Mouse (Mus musculus): ENCODE data around the gene Stard9.

Gene Stard9

DNA sequence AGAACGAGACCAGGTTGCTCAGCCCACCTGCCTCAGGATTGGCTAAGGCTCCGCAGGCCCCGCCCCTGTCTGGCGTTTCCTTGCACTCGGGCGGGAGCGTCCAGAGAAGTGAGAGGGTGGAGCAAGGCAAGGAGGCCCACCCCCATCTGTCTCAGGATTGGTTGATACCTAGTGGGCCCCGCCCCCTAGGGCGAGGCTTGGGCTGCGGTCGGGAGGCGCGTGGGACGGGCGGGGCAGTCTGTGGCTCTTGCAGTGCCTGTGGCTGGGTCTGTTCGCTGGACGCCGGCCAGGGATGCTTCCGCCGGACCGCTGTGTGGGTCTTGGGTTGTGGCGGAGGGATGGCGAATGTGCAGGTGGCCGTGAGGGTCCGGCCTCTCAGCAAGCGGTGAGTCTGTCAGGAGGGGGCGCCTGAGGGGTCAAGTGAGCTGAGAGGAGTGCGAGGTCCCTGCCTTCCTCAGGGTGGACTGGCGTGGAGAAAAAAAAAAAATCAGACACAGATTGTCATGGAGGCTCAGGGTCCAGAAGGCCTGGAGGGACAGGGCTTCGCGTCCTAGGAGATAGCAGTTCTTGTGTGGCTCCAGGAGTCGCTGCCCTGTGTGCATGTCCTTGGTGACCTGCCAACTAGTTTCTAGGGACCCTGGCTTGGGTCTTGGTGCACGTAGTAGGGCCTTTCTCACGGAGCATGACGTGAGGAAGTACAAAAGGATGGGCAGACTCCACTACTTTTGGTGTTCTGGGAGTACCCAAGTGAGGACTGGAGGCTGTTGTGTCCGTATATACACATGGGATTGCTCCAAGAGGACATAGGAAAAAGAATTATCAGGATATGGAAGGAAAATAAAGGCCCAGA lies at the start of gene Stard9:
Stard9 (plus strand) TSS at position 236 of the 850 bp plus-strand sequence.
- DNase-seq (ENCODE audit: low spot score): peak; percentile 99

DNA sequence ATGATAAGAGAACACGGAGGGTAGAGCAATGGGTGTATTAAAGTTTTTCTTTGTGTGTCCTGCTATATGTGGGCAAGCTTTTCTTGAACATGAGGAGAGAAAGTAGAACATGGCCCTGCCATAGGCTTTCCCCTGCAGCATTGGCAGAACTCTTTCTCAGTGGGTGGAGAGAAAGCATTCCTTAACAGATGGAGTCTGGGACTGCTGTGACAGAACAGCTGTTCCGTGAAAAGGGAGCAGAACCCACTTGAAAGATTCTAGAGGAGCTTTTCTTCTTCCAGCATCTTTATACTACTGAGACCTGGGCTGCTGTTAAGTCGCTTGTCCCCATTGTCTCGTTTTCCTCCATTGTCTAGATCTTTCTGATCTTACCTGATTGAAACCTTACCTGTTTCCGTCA lies 39.2 kb upstream of the Stard9 start:
- peak; percentile 64 for DNase-seq (ENCODE audit: low spot score)

DNA sequence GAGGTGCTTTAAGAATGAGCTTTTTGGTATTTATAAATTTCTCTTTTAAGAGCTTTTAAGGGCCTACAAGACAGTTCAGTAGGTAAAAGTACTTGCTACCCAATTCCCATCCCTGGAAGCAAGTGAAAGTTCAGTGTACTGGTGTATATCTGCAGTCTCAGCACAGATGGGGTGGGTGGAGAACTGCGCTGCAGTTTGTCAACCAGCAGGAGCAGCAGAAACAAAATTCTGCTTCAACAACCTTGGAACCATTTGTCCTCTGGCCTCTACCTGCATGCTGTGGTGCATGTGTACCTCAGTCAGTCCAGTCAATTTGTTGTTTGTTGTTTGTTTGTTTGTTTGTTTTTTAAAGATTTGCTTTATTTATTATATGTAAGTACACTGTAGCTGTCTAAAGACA lies 36.7 kb upstream of the Stard9 start:
- no peak for DNase-seq (ENCODE audit: low spot score)

DNA sequence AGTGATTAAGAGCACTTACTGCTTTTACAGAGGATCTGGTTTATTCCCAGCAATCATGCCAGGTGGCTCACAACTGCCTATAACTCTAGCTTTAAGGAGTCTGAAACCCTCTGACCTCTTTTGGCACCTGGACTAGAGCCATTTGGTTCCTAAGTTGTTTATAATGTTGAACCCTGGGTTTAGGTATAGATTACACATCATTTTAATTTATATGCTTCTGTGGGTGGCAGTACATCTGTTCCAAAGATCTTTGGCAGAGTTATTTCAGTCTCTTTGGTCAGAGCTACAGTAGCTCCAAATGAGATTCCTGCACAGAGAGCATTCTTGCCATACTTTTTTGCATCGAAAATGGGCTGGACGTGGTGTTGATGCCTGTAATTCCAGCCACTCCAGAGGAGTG lies 31.2 kb upstream of the Stard9 start:
- no peak for DNase-seq (ENCODE audit: low spot score)

DNA sequence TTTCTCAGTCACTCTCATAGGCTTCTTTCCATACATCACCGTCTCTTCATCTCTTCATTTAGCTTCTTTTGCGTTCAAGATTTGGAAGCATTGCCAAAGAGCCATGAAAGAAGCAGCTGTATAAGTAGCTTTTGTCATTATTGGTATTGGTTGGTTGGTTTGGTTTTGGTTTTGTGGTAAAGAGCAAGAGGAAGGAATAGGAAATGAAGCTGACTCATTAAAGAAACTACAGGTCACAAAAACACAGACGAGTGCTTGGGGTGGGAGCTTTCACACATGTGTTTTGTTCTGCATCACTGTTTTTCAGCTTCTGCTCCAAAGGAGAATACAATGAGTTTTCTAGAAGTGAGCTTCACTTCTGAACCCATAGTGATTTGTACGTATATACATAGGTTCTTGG lies 29.4 kb upstream of the Stard9 start:
- DNase-seq (ENCODE audit: low spot score): no peak

GRCm38 (mm10) chr2:120606021-120606690 lies 22.8 kb upstream of the Stard9 start:
- peak; percentile 43 for DNase-seq (ENCODE audit: low spot score)

DNA sequence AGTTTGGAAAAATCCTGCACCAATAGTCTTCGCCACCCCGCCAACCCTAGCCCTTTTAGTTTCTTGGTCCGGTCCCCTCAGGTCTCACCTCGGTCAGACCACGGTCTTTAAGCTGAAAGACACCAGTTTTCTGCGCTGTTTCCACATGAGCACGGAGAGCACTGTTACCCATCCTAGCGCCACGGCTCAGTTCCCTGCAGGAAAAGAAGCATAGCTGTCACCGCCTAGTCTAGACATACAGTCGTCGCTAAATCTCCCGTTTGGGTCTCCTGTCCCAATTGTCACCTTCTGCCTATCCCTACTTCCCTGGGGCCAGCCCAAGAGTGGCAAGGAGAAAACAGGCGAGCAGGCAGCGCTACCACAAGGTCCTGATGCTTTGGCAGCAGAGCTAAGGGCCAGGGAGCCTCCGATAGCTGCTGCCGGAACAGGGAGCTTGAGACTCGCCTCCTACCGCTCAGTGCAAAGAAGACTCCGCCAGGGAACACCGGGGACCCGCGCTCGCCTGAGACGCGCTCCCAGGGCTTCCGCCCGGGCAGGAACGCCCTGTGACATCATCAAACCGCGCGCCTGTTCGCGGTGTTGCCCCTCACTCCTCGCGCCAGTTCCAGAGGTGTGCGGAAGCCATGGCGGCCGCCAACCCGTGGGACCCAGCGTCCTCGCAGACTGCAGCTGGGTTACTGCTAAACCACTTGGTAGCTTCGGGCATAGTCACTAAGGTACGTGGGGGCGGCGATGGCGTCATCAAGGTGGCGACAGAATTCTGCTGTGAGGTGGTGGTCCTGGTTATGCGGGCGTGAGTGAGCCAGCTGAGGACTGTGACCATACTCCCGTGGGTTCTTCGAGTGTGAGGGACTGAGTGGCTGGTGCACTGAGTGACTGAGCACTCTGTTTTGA lies 19.8 kb upstream of the Stard9 start, which contains the start of the genes Haus2 and Lrrc57:
Haus2 (plus strand) TSS at position 554 of the 894 bp plus-strand sequence.
Lrrc57 (minus strand) TSS at position 691 of the 894 bp plus-strand sequence.
- peak; percentile 89 for DNase-seq (ENCODE audit: low spot score)

DNA sequence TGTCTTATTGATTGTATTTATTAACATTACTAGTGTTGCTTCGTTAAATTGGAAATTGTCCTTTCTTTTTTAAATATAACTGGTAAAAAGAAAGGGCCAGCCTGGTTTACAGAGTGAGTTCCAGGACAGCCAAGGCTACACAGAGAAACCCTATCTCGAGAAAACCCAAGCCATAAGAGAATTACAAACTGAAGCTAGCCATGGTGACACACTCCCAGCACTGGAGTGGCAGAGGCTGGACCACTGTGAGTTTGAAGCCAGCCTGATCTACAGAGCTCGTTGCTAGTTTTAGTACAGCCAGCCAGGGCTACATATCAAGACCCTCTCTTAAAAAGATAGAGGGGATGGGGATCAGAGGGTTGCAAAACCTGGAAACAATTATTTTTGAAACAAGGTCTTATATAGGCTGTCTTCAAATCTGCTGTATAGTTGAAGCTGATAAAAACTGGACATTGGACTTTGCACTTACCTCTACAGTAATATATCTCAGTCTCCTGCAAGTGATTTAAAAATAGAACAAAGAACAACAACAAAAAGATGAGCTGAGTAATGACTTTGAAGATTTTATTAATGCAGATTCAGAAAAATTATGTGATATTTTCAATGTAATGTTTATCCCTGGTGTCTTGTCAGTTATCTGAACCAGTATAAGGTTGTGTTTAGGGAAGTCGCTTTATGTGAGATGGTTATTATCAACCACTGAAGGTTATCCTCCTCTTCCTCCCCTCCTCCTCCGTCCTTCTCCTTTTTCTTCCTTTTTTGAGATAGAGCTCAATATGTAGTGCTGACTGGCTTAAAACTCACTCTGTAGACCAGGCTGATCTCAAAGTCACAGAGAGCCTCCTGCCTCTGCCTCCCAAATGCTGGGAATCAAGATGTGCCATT lies 12.4 kb upstream of the Stard9 start:
- DNase-seq (ENCODE audit: low spot score): no peak

- DNase-seq (ENCODE audit: low spot score): no peak
These were observed 9.4 kb upstream of the Stard9 start for GRCm38 (mm10) chr2:120619538-120619937.

DNA sequence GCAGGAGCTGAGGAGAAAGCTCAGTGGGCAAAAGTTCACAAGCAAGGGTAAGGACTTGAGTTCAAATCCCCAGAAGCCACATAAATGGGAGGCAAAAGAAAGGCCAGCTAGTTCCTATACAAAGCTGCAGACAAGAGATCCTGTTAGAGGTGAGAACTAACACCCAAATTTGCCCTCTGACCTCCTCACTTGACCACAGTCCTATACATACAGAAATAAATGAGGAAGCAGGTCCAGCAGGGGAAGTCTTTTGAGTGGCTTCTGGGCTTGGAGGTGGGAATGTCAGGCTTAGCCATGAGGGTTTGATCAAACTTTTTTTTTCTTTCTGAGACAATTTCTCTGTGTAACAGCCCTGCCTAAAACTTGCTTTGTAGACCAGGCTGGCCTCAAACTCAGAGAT lies 6.0 kb upstream of the Stard9 start:
- DNase-seq (ENCODE audit: low spot score): no peak

DNA sequence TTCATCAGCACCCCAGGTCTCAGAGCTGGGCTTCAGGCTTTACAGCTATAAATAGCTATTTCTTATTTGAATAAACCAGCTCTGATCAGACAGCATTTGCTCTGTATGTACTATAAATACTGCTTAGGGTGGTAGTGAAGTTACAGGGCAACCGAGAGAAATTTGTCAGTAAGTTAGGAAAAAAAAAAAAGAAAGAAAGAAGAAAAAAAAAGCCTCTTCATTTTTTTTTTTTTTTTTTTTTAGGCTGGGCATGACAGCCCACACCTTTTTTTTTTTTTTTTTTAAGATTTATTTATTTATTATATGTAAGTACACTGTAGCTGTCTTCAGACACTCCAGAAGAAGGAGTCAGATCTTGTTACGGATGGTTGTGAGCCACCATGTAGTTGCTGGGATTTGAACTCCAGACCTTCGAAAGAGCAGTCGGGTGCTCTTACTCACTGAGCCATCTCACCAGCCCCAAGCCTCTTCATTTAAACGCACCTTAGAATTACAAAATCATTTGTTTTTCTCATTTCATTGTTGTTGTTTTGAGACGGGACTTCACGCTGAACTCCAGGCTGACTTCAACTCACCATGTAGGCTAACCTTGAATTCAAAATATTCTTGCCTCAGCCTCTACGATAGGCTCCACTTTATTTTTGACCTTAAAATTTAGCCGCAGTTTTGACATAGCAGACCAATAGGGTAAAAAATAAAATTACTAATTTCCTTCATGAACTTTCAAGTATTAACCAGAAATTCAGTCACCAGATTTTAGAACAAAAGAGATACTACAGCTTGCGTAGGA lies 650 bp upstream of the Stard9 start:
- no peak for DNase-seq (ENCODE audit: low spot score)

DNA sequence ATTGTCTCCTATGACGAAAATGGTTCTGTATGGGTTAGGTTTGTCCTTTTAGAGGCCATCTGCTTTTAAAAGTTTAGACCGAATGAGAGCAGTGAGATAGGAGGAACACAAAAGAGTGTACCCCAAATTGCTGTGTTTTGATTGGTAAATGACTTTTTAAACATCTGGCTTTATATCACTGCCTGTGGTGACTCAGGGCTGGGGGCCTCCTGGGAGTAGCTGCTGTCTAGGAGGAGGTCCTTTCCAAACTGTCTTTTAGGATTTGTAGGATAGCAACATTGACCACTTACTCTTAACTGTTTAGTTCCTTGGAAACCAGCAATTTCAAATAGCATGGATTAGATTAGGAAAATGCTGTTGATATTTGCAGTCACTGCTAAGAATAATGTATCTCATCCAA lies 1.3 kb downstream of the Stard9 start:
- DNase-seq (ENCODE audit: low spot score): no peak

DNA sequence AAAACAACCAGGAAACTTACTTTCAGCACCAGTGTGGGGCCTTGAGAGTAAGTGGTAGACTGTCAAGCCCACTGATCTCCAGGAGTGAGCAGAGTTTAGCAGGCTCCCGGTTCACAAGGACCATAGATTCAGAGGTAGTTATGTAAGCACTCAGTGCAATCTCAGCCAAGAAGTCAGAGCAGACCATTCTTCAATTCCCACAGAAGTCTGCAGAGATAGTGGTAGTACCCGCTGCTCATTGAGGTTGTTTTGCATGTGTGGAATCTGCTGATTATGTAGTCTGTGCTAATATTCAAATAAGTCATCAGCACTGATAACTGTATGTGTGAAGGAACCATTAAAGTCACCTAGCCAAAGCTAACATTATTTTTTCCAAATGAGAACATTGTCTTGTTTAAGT lies 1.7 kb downstream of the Stard9 start:
- no peak for DNase-seq (ENCODE audit: low spot score)

- DNase-seq (ENCODE audit: low spot score): no peak
These were observed 2.6 kb downstream of the Stard9 start for GRCm38 (mm10) chr2:120631521-120631920.

GRCm38 (mm10) chr2:120631957-120632356 lies 3.0 kb downstream of the Stard9 start:
- DNase-seq (ENCODE audit: low spot score): peak; percentile 42

DNA sequence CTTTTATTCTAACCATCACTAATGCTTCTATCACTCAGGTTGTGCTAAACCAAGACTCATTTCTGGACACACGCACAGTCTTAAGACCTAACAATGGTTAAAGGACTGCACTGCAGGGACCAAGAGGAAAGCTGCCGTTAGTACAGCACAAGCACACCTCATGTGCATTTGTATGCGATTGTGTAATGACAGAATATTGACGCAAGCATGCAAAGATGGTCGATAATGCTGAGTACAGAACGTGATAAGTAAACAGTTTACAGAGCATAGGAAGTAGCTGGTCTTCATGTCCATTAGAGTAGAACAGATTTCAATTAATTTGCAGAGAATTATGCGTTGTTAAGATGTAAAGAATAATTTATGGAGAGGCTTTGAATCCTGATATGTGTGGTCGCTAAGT lies 11.9 kb downstream of the Stard9 start:
- DNase-seq (ENCODE audit: low spot score): no peak

GRCm38 (mm10) chr2:120643836-120644235 lies 14.9 kb downstream of the Stard9 start:
- peak; percentile 36 for DNase-seq (ENCODE audit: low spot score)

DNA sequence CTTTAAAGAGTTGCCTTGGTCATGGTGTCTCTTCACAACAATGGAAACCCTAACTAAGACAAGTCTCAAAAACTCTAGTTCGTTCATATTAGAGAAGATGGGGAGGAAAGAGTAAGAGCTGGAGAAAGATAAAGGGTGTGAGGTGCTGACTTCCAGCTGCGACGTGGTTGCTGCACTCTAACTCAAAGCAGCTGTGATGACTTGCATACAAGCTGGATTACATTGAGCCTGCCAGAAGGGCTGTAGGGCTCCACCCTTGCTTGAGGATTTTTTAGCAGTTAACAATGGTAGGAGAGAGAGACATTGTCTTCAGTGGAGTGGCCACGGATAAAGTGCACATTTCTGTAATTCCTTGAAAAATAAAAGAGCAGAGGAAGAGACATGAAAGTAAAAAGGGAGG lies 17.9 kb downstream of the Stard9 start:
- DNase-seq (ENCODE audit: low spot score): no peak

- no peak for DNase-seq (ENCODE audit: low spot score)
These were observed 23.5 kb downstream of the Stard9 start for GRCm38 (mm10) chr2:120652256-120652924.

- DNase-seq (ENCODE audit: low spot score): no peak
These were observed 24.0 kb downstream of the Stard9 start for GRCm38 (mm10) chr2:120652925-120653284.

Measured in layer of hippocampus, adult 11-12 months (tissue).